Mouse (Mus musculus) CH12.LX (cell line): ENCODE measurements at regions not wholly inside any gene's neighbourhood (a gene's known extent, or its start where the extent isn't known, plus 50 kb on each side); places are given as distances from the start of the nearest gene placed in this dataset.

Source experiments
- CTCF ChIP-seq, 2 experiments: IDR thresholded peaks in 1 of 2; conservative IDR thresholded peaks in 1 of 2; 2 replicates each; pipeline ENCODE4 v1.5.1; 2011 to 2012; ENCODE audit warnings: low read depth in 2 of 2, low read length in 2 of 2, improper control_type of control experiment in 1 of 2, inconsistent platforms in 1 of 2, mild to moderate bottlenecking in 1 of 2, moderate library complexity in 1 of 2
- E2F4 ChIP-seq: IDR thresholded peaks from 2 replicates; pipeline ENCODE4 v1.6.1; 2011; ENCODE audit warnings: low read depth, low read length, improper control_type of control experiment; ENCODE audit not compliant: insufficient replicate concordance
- ELF1 ChIP-seq: IDR thresholded peaks from 2 replicates; pipeline ENCODE4 v1.6.1; 2014; ENCODE audit warnings: low read depth, mild to moderate bottlenecking, inconsistent platforms, low read length, improper control_type of control experiment
- HCFC1 ChIP-seq: IDR thresholded peaks from 2 replicates; pipeline ENCODE4 v1.6.1; 2012; ENCODE audit warnings: low read depth, mild to moderate bottlenecking, inconsistent platforms, low read length, improper control_type of control experiment
- JUN ChIP-seq: IDR thresholded peaks from 2 replicates; pipeline ENCODE4 v1.6.1; 2011; ENCODE audit warnings: low read depth, mild to moderate bottlenecking, low read length, improper control_type of control experiment, moderate library complexity; ENCODE audit not compliant: insufficient read depth
- JUND ChIP-seq: conservative IDR thresholded peaks from 2 replicates; pipeline ENCODE4 v1.6.1; 2011; ENCODE audit warnings: low read depth, low read length, improper control_type of control experiment
- MEF2A ChIP-seq: IDR thresholded peaks from 2 replicates; pipeline ENCODE4 v1.6.1; 2014; ENCODE audit warnings: low read depth, mild to moderate bottlenecking, inconsistent platforms, low read length, improper control_type of control experiment, borderline replicate concordance
- PAX5 ChIP-seq: IDR thresholded peaks from 2 replicates; pipeline ENCODE4 v1.6.1; 2012; ENCODE audit warnings: low read length, inconsistent platforms, mixed read lengths
- POLR2A ChIP-seq: IDR thresholded peaks from 2 replicates; pipeline ENCODE4 v1.6.1; 2011; ENCODE audit warnings: low read depth, mild to moderate bottlenecking, improper control_type of control experiment, low read length
- RAD21 ChIP-seq: IDR thresholded peaks from 2 replicates; pipeline ENCODE4 v1.6.1; 2011; ENCODE audit warnings: low read depth, mild to moderate bottlenecking, low read length, improper control_type of control experiment, moderate library complexity
- USF2 ChIP-seq: conservative IDR thresholded peaks from 2 replicates; pipeline ENCODE4 v1.6.1; 2011; ENCODE audit warnings: low read depth, low read length, improper control_type of control experiment
- ZC3H11A ChIP-seq: IDR thresholded peaks from 2 replicates; pipeline ENCODE4 v1.6.1; 2012; ENCODE audit warnings: low read depth, mild to moderate bottlenecking, inconsistent platforms, low read length, improper control_type of control experiment
- ZKSCAN1 ChIP-seq: IDR thresholded peaks from 2 replicates; pipeline ENCODE4 v1.6.1; 2012; ENCODE audit warnings: low read depth, inconsistent platforms, low read length, improper control_type of control experiment, borderline replicate concordance
- ZNF384 ChIP-seq: IDR thresholded peaks from 2 replicates; pipeline ENCODE4 v1.6.1; 2012; ENCODE audit warnings: low read depth, low read length, improper control_type of control experiment, inconsistent platforms

GRCm38 (mm10) chr1:151118530-151118929 is 63.8 kb upstream of the Gm47985 start:
- TF ChIP-seq CTCF (conservative IDR thresholded peaks at IDR 0.05 in 1 of 2, IDR thresholded peaks at IDR 0.05 in 1 of 2; ENCODE audit: low read depth in 2 of 2, low read length in 2 of 2) = no peak
- TF ChIP-seq ZNF384 = no peak
- TF ChIP-seq MEF2A = no peak
- TF ChIP-seq POLR2A = no peak
- TF ChIP-seq JUND = no peak
- TF ChIP-seq E2F4 = no peak
- no peak for TF ChIP-seq PAX5
- no peak for TF ChIP-seq JUN
- TF ChIP-seq ZKSCAN1 = no peak
- TF ChIP-seq ELF1 = no peak
- TF ChIP-seq ZC3H11A = no peak
- no peak for TF ChIP-seq USF2
- TF ChIP-seq RAD21 = no peak
- TF ChIP-seq HCFC1 = no peak
